Mouse (Mus musculus) hindbrain, embryonic 12.5 days (tissue): ENCODE measurements around the gene Plpp1. TPM values are rescaled to one million over a fixed set of nuclear protein-coding genes. Genes with fewer than 3 reads are reported as not detected.

ENCODE experiments used
- ATAC-seq: fragments of 200-750 bp; cut with Nextera tagmentation; 2 replicates; pipeline ENCODE4 v1.8.0; 2017; ENCODE audit warnings: moderate TSS enrichment; ENCODE audit not compliant: low FRiP score
- H3K27ac ChIP-seq: fragments of 300-500 bp; sonication (generic); 2 replicates; pipeline ENCODE4 v1.5.1; 2016; ENCODE audit warnings: mild to moderate bottlenecking
- H3K27me3 ChIP-seq: fragments of 300-500 bp; sonication (generic); 2 replicates; pipeline ENCODE4 v1.6.1; 2016; ENCODE audit warnings: mild to moderate bottlenecking
- H3K36me3 ChIP-seq: fragments of 300-500 bp; sonication (generic); 2 replicates; pipeline ENCODE4 v1.6.1; 2016; ENCODE audit warnings: mild to moderate bottlenecking
- H3K4me1 ChIP-seq: fragments of 300-500 bp; sonication (generic); 2 replicates; pipeline ENCODE4 v1.6.1; 2016
- H3K4me2 ChIP-seq: fragments of 300-500 bp; sonication (generic); replicated peaks from 2 replicates; pipeline ENCODE4 v1.6.1; 2016; ENCODE audit warnings: mild to moderate bottlenecking
- H3K4me3 ChIP-seq: fragments of 300-500 bp; sonication (generic); 2 replicates; pipeline ENCODE4 v1.5.1; 2016; ENCODE audit warnings: mild to moderate bottlenecking
- H3K9ac ChIP-seq: fragments of 300-500 bp; sonication (generic); 2 replicates; pipeline ENCODE4 v1.6.1; 2016; ENCODE audit warnings: mild to moderate bottlenecking, moderate library complexity
- H3K9me3 ChIP-seq: fragments of 300-500 bp; sonication (generic); replicated peaks from 2 replicates; pipeline ENCODE4 v1.6.1; 2016; ENCODE audit warnings: mild to moderate bottlenecking
- WGBS: fragments of 180-500 bp; shearing (Covaris S2); methylation state at CpG from one replicate; pipeline ENCODE4 v1.1.7; 2016; 5-methylcytosine and 5-hydroxymethylcytosine counted together
- polyA plus RNA-seq: library from polyadenylated mRNA; unstranded; fragments of >200 nt; fragmentation: Nextera tagmentation; extraction: Ambion mirVana; gene quantifications from 2 replicates; pipeline ENCODE4 v1.2.1, GENCODE M21; 2016

The Plpp1 gene
- polyA plus RNA-seq, 1 experiment from 2014 or later = 31.5 TPM

DNA sequence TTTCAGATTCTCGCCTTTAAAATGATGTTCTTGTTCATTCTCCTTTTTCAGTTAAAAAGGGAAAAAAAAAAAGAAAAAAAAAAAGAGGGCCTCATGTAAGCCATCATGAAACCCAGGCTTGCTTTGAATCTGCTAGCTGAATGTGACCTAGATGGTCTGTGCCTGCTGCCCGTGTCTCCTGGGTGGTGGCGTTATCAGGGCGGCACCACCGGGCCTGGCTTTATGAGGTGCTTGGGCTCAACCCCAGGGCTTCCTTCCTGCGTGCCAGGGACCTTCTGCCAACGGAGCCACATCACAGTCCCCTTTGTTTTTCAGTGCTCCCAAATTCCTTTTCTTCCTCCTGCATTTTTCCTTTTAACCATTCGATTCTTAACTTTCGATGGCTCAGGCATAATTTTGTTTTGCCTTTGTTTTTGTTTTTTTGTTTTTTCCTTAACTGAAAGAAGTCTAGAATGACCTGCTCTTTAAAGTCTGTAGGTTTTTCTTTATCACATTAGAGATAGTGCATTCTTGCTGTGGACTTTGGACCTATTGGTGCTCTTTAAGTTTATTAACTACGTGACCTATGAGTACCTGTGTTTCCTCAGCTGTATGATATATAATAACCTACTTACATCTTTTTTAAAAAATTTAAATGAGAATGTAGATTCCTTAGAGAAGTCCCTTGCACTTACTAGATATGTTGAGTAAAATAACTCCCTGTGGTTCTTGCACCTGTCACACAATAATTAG is 7.5 kb downstream of the Plpp1 start:
- ATAC-seq = no peak
- 85% methylated on average over 10 of the region's 10 CpGs for WGBS
- Histone ChIP-seq H3K27ac (no peak overlapping the region), H3K9ac (no peak overlapping the region), H3K4me3 (no peak overlapping the region), H3K9me3 (no peaks in the 10 kb centered on the region), H3K4me1 (peaks cover 9% of the 10 kb centered on the region; the same call in 1 of the 2 replicates), H3K36me3 (peaks cover 15% of the 10 kb centered on the region), H3K27me3 (no peaks in the 10 kb centered on the region), H3K4me2 (no peak overlapping the region)

DNA sequence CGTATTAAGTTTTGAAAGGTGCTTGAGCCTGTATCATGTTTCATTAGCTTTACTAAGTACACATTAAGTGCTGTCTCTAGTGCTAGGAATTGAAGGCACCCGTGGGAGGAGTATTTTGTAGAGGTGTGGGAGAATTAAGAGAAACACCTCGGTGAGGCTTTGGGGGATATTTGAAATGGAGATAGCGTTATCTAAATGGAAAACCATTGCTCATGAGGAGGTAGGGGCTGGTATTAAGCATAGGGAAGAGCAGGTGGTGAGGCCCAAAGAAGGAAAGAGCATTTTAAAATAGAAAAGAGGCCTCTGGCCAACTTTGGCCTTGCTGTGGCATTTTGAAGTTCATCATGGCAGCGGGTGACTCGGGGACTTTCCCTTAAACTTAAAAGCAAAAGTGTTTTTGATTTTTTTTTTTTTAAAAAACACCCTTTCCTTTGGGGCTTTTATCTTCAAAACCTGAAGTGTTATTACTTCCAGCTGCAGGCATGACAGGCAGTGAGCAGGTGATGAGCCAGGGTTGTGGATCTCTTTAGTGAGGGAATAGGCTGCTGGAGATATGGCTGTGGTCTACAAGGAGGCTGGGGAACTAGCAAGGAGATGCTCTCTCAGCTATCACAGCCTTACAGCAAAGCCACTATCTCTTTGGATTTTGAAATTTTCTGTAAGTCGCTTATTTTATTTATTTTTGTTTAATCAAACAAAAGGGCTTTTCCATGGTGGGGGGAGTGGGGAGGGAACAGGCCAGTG is 9.1 kb downstream of the Plpp1 start:
- no peaks in the 10 kb centered on the region for H3K27me3 ChIP-seq
- 86% methylated on average over 7 of the region's 7 CpGs for WGBS
- peaks cover 15% of the 10 kb centered on the region for H3K36me3 ChIP-seq
- H3K4me2 ChIP-seq = no peak overlapping the region
- no peak overlapping the region for H3K9ac ChIP-seq
- no peak overlapping the region for H3K27ac ChIP-seq
- no peaks in the 10 kb centered on the region for H3K9me3 ChIP-seq
- H3K4me3 ChIP-seq = no peak overlapping the region
- ATAC-seq = no peak
- peaks cover 9% of the 10 kb centered on the region; the same call in 1 of the 2 replicates for H3K4me1 ChIP-seq

DNA sequence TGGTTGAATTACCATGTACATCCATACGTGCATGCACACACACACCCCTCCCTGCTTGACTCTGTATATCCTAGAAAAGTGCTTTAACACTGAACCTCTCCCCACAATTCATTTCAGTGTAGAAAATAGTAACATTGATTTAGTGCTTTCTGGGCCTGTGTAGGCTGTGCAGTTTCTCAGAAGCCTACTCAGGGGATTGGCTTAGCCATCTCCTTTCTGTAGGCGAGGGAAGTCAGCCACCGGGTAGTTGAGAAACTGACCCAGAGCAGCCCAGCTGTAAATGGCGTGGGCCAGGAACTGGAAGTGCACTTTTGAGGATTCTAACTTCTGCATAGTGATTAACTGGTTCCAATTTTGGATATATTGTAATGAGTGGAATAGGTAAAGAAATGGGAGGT is 9.7 kb downstream of the Plpp1 start:
- Histone ChIP-seq H3K27me3 (no peaks in the 10 kb centered on the region), H3K9me3 (no peaks in the 10 kb centered on the region), H3K9ac (no peak overlapping the region), H3K4me1 (peaks cover 9% of the 10 kb centered on the region; the same call in 1 of the 2 replicates), H3K4me2 (no peak overlapping the region), H3K4me3 (no peak overlapping the region), H3K36me3 (peaks cover 15% of the 10 kb centered on the region), H3K27ac (no peak overlapping the region)
- no peak for ATAC-seq
- WGBS = 76% methylated on average over 4 of the region's 4 CpGs

DNA sequence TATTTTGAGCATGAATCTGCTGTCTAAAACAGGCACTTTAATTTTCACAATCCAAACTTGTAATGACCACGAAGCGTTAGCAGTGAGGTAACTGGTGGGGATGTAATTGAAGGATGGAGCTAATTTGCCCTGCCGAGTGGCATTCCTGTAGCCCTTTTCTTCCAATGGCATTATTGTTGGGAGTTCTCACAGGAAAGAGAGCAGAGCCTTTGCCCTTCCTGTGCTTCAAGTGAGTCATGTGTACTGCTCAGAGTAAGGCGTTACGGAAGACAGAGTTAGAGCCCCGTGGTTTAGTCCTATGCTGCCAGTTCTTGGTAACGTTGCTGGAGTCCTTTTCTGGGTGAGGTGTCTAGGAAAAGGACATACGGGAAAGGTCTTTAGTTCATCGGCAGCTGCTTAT is 10.2 kb downstream of the Plpp1 start:
- Histone ChIP-seq H3K9ac (no peak overlapping the region; the same call in 1 of the 2 replicates), H3K27ac (no peak overlapping the region), H3K9me3 (no peaks in the 10 kb centered on the region), H3K27me3 (no peaks in the 10 kb centered on the region), H3K4me3 (no peak overlapping the region), H3K4me1 (peaks cover 9% of the 10 kb centered on the region; the same call in 1 of the 2 replicates), H3K4me2 (no peak overlapping the region), H3K36me3 (peaks cover 12% of the 10 kb centered on the region)
- no peak for ATAC-seq
- 39% methylated on average over 9 of the region's 9 CpGs for WGBS

DNA sequence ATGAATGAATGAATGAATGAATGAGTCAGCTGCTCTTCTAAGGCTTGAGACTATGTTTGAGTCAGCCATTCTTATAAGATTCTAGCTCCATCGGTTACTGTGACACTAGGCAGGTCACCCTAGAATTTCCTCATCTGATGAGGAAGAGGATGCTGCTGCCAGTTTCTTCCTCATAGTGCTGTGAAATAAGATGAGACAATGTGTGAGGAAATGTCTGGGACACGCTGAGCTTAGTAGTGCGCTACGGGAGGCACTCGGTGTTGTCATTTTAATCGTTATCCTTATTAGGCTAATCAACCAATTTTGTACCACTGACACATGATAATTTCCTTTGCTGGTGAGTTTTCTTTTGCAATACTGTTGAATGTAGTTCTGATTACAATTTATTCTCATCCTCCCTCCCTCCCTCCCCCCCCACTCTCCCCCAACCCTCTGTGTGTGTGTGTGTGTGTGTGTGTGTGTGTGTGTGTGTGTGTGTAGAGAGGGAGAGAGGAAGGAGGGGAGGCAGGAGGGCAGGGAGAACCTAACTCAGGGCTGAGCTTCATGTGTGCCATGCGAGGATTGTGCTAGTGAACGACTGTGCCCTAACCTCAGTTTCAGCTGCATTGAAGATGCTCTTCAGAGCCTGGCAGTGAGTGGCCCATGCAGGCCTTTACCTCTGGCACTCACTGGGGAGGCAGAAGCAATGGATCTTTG is 11.3 kb downstream of the Plpp1 start:
- Histone ChIP-seq H3K4me1 (peaks cover 9% of the 10 kb centered on the region; the same call in 1 of the 2 replicates), H3K27me3 (no peaks in the 10 kb centered on the region), H3K9ac (no peak overlapping the region), H3K9me3 (no peaks in the 10 kb centered on the region), H3K27ac (no peak overlapping the region), H3K4me2 (no peak overlapping the region), H3K36me3 (0 out of 2 replicates have a peak, but pooled peaks cover 1% of the 10 kb centered on the region), H3K4me3 (no peak overlapping the region)
- WGBS = 84% methylated on average over 8 of the region's 8 CpGs
- no peak for ATAC-seq

DNA sequence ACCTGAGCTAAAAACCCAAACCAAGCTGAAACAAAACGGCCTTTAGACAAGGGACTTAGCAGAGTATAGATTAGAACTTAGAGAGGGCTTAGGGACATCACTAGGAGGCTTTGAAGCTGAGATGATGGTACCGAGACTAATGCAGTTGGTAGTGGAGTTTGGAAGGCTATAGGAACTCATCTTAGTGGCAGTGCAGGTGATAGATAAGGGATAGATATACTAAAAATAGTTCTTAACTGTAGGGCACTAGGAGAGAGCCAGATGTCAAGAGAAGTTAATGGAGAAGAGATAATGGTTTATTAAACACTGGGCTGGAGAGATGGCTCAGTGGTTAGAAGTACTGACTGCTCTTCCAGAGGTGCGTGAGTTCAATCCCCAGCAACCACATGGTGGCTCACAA is 15.4 kb downstream of the Plpp1 start:
- 91% methylated on average over 3 of the region's 3 CpGs for WGBS
- no peak overlapping the region for H3K4me2 ChIP-seq
- H3K27ac ChIP-seq = no peak overlapping the region
- H3K4me1 ChIP-seq = peaks cover 2% of the 10 kb centered on the region; the same call in 1 of the 2 replicates
- H3K9me3 ChIP-seq = no peaks in the 10 kb centered on the region
- H3K4me3 ChIP-seq = no peak overlapping the region
- no peak overlapping the region for H3K9ac ChIP-seq
- no peak for ATAC-seq
- H3K36me3 ChIP-seq = no peaks in the 10 kb centered on the region
- H3K27me3 ChIP-seq = no peaks in the 10 kb centered on the region

DNA sequence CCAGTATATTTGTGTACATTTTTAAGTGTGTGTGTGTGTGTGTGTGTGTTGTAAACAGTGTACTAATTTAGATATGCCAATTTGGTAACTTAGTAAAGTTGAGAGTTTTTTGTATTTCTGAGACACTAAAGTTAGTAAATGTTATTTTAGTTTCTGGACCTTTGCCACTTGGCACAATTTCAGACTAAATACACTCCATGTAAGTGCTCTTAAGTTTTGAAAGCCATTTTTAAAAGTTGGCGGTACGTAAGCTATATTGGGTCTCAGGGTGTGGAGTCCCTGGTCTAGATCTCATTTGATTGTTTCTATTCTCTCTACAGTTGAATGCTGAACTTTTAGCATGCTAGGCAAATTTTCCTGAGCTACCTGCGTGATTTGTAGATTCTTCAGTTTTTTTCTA is 17.5 kb downstream of the Plpp1 start:
- Histone ChIP-seq H3K9ac (no peak overlapping the region), H3K27me3 (no peaks in the 10 kb centered on the region), H3K4me2 (no peak overlapping the region), H3K9me3 (no peaks in the 10 kb centered on the region), H3K36me3 (no peaks in the 10 kb centered on the region), H3K4me3 (no peak overlapping the region), H3K27ac (no peak overlapping the region), H3K4me1 (no peaks in the 10 kb centered on the region)
- ATAC-seq = no peak
- 89% methylated on average over 3 of the region's 3 CpGs for WGBS

DNA sequence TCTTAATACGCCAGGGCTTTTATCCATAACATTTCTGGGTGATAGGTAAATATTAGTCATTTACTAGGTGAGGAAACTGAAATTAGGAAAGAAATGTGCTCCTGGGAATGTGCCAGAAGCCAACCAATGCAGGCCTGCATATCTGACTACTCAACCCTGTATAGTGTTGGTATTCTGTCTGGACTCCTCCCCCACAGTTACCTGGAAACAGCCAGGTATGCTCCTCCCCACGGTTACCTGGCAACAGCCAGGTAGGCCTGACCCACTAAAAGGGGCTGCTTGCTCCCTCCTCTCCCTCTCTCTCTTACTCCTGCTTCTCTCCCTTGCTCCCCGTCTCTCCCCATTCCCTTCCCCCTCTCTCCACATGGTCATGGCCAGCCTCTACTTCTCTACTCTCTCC is 21.8 kb downstream of the Plpp1 start:
- Histone ChIP-seq H3K27ac (no peak overlapping the region), H3K4me3 (no peak overlapping the region), H3K36me3 (no peaks in the 10 kb centered on the region), H3K4me1 (no peaks in the 10 kb centered on the region), H3K9ac (no peak overlapping the region), H3K27me3 (no peaks in the 10 kb centered on the region), H3K9me3 (no peaks in the 10 kb centered on the region), H3K4me2 (no peak overlapping the region)
- 59% methylated on average over 3 of the region's 3 CpGs for WGBS
- ATAC-seq = no peak

DNA sequence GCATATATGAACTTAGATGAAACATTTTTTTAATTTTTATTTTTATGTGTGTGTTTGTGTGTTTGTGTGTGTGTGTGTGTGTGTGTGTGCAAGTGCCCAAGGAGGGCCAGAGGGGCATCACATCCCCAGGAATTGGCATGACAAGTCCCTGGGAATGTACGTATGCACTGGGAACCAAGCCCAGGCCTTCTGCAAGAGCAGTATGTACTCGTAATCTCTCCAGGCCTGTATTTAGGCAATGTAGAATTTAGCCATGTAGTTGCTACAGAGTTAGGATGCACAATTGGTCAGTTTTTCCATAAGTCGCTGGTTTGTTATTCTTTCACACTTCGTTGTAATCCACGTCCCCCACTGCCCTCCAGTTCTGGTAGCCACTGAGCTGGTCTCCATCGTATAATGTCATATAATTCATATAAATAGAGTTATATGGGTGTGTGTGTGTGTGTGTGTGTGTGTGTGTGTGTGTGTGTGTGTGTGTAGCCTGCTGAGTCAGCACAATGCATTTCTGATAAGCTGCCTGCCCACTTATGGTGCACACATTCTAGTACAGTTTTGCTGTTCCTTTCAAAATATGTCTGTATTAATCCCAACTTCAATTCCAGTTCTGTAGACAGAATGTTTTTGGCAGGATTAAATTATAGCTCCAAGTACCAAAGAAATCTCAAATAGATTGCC is 22.8 kb downstream of the Plpp1 start:
- Histone ChIP-seq H3K4me3 (no peak overlapping the region), H3K36me3 (no peaks in the 10 kb centered on the region), H3K4me2 (no peak overlapping the region), H3K27me3 (no peaks in the 10 kb centered on the region), H3K4me1 (no peaks in the 10 kb centered on the region), H3K9ac (no peak overlapping the region), H3K27ac (no peak overlapping the region), H3K9me3 (no peaks in the 10 kb centered on the region)
- ATAC-seq = no peak
- 92% methylated on average over 6 of the region's 6 CpGs for WGBS

DNA sequence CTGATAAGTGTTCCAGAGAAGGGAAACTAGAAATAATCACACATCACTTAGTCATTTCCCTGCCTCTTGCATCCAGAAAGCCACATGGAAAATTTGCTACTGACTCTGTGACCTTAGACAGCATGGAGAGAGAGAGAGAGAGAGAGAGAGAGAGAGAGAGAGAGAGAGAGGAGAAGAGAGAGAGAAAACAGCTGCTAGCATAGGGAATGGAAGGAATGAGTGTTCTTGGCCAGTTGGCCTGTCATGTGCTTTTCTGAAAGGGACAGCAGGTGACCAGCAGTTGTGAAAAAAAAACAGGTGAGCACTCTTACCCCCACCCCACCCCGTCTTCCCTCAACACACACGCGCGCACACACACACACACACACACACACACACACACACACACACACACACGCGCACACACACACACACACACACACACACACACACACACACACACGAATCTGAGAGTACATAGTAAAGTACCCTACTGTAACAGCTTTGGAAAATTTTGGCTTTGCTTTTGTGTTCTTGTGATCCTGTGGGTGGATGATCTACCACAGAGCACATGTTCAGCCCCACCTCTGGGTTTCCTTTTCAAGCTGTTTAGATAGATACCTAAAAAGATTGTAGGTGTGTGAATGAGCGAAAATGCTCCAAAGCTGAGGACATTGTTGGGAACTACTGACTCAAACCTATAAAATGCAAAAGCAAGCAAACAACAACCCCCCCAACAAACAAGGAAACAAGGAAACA is 23.5 kb downstream of the Plpp1 start:
- no peak for ATAC-seq
- no peak overlapping the region for H3K4me2 ChIP-seq
- no peaks in the 10 kb centered on the region for H3K27me3 ChIP-seq
- 83% methylated on average over 4 of the region's 8 CpGs for WGBS
- no peak overlapping the region for H3K4me3 ChIP-seq
- no peak overlapping the region for H3K9ac ChIP-seq
- no peak overlapping the region for H3K27ac ChIP-seq
- H3K9me3 ChIP-seq = no peaks in the 10 kb centered on the region
- no peaks in the 10 kb centered on the region for H3K36me3 ChIP-seq
- H3K4me1 ChIP-seq = no peaks in the 10 kb centered on the region

DNA sequence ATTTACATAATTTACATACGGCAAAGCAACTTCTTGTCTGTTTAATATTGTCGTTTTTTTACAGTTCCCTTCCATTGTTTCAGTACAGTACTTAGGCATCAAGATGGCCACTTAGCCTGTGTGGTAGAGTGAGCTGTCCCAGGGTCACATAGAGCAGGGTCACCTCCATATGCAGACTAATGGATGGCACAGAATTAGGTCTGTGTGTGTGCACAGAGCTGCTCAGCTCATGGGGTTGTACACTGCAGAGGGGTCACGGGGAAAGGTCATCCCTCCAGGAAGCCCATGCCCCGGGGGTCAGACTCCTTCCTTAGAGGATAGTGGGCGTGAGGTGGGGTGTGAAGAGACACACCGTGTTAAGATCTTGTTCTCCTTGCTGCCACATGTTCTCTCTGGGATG is 24.9 kb downstream of the Plpp1 start:
- no peak overlapping the region for H3K27ac ChIP-seq
- no peaks in the 10 kb centered on the region for H3K9me3 ChIP-seq
- no peak overlapping the region for H3K4me2 ChIP-seq
- no peaks in the 10 kb centered on the region for H3K36me3 ChIP-seq
- H3K9ac ChIP-seq = no peak overlapping the region
- no peaks in the 10 kb centered on the region for H3K4me1 ChIP-seq
- H3K27me3 ChIP-seq = no peaks in the 10 kb centered on the region
- no peak for ATAC-seq
- H3K4me3 ChIP-seq = no peak overlapping the region
- 50% methylated on average over 6 of the region's 6 CpGs for WGBS
